Mouse (Mus musculus) retina, postnatal 7 days (tissue): ENCODE data around the gene Gm21981.
"Not testable (repeated sequence)": the region's sequence is repeated elsewhere in the genome, so short reads cannot be mapped to it uniquely, and the experiment has no call there.

ENCODE experiments used
- DNase-seq: peaks from one replicate; pipeline ENCODE4 v3.0.0-alpha.2; 2012; ENCODE audit warnings: low read depth, low spot score

The Gm21981 gene

DNA sequence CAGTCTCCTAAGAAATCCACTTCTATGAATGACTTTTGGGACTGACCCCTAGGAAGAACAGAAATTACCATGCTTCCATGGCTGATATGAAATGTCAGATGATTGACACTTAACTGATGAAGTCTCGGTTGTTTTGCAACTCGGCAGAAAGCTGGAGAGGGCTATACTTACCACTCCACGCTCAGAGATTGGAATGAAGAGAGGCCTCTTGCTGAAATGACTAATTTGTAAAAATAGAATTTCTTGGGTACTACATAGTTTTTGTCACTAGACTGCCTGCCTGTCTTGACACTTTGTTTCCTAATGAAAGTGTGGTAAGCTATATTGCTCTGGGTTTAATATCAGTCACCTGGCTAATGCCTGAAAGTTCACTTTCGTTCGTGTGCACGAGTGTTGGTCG, 29.8 kb downstream of the Gm21981 start:
- no peak for DNase-seq

DNA sequence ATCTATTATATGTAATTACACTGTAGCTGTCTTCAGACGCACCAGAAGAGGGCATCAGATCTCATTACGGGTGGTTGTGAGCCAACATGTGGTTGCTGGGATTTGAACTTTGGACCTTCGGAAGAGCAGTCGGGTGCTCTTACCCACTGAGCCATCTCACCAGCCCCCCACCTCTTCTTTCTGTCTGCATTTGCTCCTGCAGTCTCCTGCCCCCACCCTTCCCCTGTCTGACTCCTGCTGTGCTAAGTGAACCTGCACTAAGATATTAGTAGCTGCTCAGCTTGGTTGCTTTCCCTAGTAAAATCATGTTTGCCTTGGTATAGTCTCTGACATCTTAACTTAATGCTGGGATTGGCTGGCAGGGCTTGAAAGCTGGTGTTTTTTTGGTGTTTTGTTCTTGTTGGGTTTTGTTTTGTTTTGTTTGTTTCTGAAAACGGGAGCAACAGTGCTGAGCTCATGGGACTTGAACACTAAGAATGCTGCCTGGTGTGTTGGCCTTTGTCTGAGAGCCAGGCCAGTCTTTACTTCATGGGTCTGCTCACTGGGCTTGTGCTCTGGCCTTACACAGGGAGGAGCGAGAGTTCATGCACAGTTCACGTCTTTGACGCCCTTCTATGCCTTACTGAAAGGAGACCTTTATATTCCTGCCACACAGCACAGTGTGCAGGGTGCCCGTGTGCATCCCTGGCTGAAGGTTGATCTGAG, 31.1 kb downstream of the Gm21981 start:
- no peak for DNase-seq

- DNase-seq: no peak
Measured at GRCm38 (mm10) chr17:47658741-47659243, 35.5 kb downstream of the Gm21981 start.

GRCm38 (mm10) chr17:47657901-47658300, 36.4 kb downstream of the Gm21981 start:
- DNase-seq: no peak

DNA sequence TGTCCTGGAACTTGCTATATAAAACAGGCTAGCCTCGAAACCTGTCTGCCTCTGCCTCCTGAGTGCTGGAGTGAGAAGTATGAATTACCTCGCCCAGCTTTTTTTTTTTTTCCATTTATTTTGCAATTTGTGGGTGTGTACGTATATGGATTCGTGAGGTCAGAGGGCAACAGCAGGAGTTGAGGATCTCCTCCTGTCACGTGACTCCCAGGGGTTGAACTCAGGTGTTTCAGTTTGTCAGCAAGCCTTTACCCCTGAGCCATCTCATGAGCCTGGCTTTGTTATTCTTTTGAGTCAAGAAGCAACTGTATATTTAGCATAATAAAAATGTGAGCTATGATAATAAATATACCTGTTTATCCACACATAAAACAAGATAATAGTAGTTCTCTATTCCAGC, 38.6 kb downstream of the Gm21981 start:
- DNase-seq: no peak

- DNase-seq: not testable (repeated sequence)
Measured at GRCm38 (mm10) chr17:47654346-47654745, 39.9 kb downstream of the Gm21981 start.

- DNase-seq: no peak
Measured at GRCm38 (mm10) chr17:47651953-47652352, 42.3 kb downstream of the Gm21981 start.

DNA sequence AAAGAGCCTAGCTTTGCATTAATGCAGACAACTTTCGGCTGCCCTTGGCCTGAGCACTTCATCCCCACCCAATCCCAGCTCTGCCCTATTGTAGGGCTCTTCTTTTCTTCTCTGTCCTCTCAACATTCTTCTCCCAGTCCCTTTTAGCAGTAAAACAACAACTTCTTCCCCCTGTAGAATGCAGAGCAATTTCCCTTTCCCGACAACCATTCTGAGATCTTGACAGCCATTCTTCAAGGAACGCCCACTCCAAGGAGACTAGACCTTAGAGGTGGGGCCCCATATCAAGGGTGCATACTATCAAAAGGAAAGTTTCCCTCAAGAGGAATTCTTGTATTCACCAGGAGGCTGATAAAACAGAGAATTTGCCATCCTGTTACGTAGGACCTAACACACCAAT, 45.3 kb downstream of the Gm21981 start:
- DNase-seq: no peak

- peak; percentile 40 for DNase-seq
Measured at GRCm38 (mm10) chr17:47646683-47647082, 47.6 kb downstream of the Gm21981 start.

DNA sequence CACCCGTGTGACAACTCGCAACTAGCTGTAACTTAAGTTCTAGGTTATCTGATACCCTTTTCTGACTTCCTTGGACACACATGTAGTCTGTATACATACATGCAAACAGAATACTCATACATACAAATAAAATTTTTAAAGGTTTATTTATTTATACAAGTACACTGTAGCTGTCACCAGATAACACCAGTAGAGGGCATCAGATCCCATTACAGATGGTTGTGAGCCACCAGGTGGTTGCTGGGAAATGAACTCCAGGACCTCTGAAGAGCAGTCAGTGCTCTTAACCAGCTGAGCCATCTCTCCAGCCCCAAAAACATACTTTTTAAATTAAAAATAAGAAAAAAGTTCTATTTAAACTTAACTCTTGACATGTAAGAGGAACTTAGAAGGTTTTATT, 51.3 kb downstream of the Gm21981 start:
- DNase-seq: no peak
